Mouse (Mus musculus) heart, embryonic 13.5 days (tissue): ENCODE results near the gene Jun. TPM values are rescaled to one million over a fixed set of nuclear protein-coding genes. Genes with fewer than 3 reads are reported as not detected.

Experiments used
- ATAC-seq: fragments of 200-750 bp; cut with Nextera tagmentation; 2 replicates; pipeline ENCODE4 v1.8.0; 2017; ENCODE audit warnings: moderate TSS enrichment; ENCODE audit not compliant: insufficient number of reproducible peaks, low FRiP score, low TSS enrichment; ENCODE audit errors: extremely low read depth
- H3K27ac ChIP-seq: fragments of 300-500 bp; sonication (generic); replicated peaks from 2 replicates; pipeline ENCODE4 v1.5.1; 2015; ENCODE audit warnings: moderate library complexity, mild to moderate bottlenecking, inconsistent platforms
- H3K27me3 ChIP-seq: fragments of 300-500 bp; sonication (generic); replicated peaks from 2 replicates; pipeline ENCODE4 v1.6.1; 2015; ENCODE audit warnings: mild to moderate bottlenecking, inconsistent platforms
- H3K36me3 ChIP-seq: fragments of 300-500 bp; sonication (generic); 2 replicates; pipeline ENCODE4 v1.6.1; 2015; ENCODE audit warnings: mild to moderate bottlenecking, inconsistent platforms
- H3K4me1 ChIP-seq: fragments of 300-500 bp; sonication (generic); 2 replicates; pipeline ENCODE4 v1.6.1; 2015; ENCODE audit warnings: inconsistent platforms
- H3K4me2 ChIP-seq: fragments of 300-500 bp; sonication (generic); 2 replicates; pipeline ENCODE4 v1.6.1; 2015; ENCODE audit warnings: inconsistent platforms, mild to moderate bottlenecking, moderate library complexity
- H3K4me3 ChIP-seq: fragments of 300-500 bp; sonication (generic); 2 replicates; pipeline ENCODE4 v1.5.1; 2015; ENCODE audit warnings: moderate library complexity, mild to moderate bottlenecking, inconsistent platforms
- H3K9ac ChIP-seq: fragments of 300-500 bp; sonication (generic); 2 replicates; pipeline ENCODE4 v1.6.1; 2015; ENCODE audit warnings: inconsistent platforms, mild to moderate bottlenecking, moderate library complexity
- H3K9me3 ChIP-seq: fragments of 300-500 bp; sonication (generic); 2 replicates; pipeline ENCODE4 v1.6.1; 2016; ENCODE audit warnings: inconsistent platforms
- WGBS: fragments of 180-500 bp; shearing (Covaris S2); methylation state at CpG from one replicate; pipeline ENCODE4 v1.1.7; 2015; ENCODE audit warnings: mixed read lengths; 5-methylcytosine and 5-hydroxymethylcytosine counted together
- polyA plus RNA-seq: library from polyadenylated mRNA; unstranded; fragments of >200 nt; fragmentation: Nextera tagmentation; extraction: Ambion mirVana; gene quantifications from 2 replicates; pipeline ENCODE4 v1.2.1, GENCODE M21; 2015

Gene Jun
- polyA plus RNA-seq, 1 experiment from 2014 or later: 67.7 TPM

DNA sequence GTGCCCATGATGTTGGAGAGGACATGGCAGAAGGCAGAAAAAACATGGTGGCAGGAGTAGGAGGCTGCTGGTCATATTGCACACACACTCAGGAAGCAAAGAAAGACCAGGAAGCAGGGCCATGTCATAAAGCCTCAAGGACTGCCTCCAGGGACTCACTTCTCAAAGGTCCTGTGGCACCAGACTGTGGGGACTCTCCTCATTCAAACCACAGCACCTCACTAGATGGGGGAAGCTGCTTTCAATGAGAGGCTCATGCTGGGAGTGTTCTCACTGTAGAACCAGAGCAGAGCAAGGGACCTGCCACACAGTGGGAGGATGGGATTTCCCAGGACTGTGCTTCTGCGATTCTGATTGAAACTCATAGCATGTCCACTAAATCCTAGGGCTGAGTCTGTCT, 51.9 kb downstream of the Jun start:
- 74% methylated on average over 1 of the region's 1 CpGs for WGBS
- Histone ChIP-seq H3K36me3 (no peaks in the 10 kb centered on the region), H3K27ac (no peak overlapping the region), H3K9me3 (no peaks in the 10 kb centered on the region), H3K4me3 (no peak overlapping the region), H3K9ac (no peak overlapping the region), H3K27me3 (no peaks in the 10 kb centered on the region), H3K4me1 (no peaks in the 10 kb centered on the region), H3K4me2 (no peak overlapping the region)
- no peak for ATAC-seq

GRCm38 (mm10) chr4:94999249-94999648, 52.8 kb downstream of the Jun start:
- H3K27ac ChIP-seq: no peak overlapping the region
- H3K36me3 ChIP-seq: no peaks in the 10 kb centered on the region
- H3K4me2 ChIP-seq: no peak overlapping the region
- no peaks in the 10 kb centered on the region for H3K4me1 ChIP-seq
- ATAC-seq: no peak
- no peaks in the 10 kb centered on the region for H3K9me3 ChIP-seq
- WGBS: 52% methylated on average over 3 of the region's 3 CpGs
- H3K27me3 ChIP-seq: no peaks in the 10 kb centered on the region
- H3K9ac ChIP-seq: no peak overlapping the region
- no peak overlapping the region for H3K4me3 ChIP-seq

Other genes with a start within 250 kb of the Jun start
- gene Eqtn, start 123.4 kb downstream of the Jun start, polyA plus RNA-seq: 0.17 TPM in 1 of 2 replicates, not detected in the other
- gene Mysm1, start 73.1 kb downstream of the Jun start, polyA plus RNA-seq: 17.5 and 17.7 TPM in 2 replicates